Mouse (Mus musculus) neural tube, postnatal 0 days (tissue): ENCODE measurements around the gene Cisd3. TPM values are rescaled to one million over a fixed set of nuclear protein-coding genes. Genes with fewer than 3 reads are reported as not detected.

Source experiments
- microRNA-seq: library from miRNA; unstranded; fragments of <30 nt; microRNA quantifications from one replicate; pipeline ENCODE4, GENCODE M21; 2016
- polyA plus RNA-seq: library from polyadenylated mRNA; unstranded; fragments of >200 nt; fragmentation: Nextera tagmentation; extraction: Ambion mirVana; gene quantifications from 2 replicates; pipeline ENCODE4 v1.2.1, GENCODE M21; 2015

The Cisd3 gene
- 57.5 and 58.6 TPM in 2 replicates for polyA plus RNA-seq

DNA sequence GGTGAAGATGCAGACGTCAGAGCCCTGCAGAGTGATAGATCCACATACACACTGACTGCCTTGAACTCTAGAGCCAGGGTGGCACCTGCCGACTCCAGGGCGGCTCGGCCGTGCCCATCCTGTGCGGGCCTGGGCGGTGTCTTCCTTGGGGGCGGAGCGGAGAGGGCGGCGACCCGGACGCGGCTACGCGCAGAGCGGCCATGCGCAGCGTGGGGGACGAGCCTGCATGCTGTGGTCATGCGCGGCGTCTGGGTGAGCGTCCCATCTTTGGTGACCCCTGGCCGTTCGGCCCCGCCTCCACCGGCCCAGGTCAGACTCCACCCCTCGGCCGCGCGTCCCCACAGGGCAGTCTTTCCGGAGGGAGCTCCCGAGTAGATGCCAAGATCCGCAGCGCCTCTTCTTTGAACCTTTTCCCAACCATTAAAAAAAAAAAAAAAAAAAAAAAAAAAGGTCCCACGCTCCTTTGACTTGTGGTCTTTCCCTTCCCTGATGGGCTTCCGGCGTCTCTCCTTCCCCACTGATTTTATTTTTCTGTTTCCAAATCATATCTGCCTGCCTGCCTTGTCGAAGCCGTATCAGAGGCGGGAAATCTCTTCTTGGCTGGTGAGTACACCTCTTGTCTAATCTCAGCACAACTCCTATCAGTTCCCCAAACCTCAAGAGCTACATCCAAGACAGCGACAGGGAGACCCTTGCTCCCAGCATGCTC, at the start of gene Cisd3:
Cisd3 (plus strand) TSS at position 214 of the 709 bp plus-strand sequence.

DNA sequence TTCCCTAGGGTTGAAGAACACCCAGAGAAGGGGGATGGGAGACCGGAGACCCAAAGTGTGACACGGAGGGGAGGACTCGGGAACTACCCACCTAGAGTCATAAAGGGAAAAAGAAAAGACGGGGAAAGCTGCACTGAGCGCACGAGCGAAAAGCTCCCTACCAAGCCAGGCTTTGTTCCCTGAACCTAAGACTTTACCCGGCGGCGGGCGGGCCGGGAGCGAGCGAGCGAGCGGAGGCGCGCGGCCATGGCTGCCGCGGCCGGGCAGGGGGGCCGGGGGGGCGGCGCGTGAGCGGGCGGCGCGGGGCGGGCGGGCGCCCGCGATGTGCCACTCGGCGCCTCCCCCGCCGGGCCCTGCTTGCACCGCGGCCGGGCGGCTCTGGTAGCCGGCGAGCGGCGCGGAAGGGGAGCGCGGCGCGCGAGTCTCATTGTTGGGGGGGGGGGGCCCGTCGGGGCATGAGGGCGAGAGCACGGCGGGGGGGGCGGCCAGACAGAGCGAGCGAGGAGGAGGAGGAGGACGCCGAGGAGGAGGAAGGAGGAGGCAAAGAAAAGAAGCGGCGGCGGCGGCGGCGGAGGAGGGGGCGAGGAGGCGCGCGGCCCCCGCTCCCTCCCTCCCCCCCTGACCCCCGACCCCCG, 22.6 kb upstream of the Cisd3 start, which contains the start of gene Mllt6:
Mllt6 (plus strand) TSS at position 522 of the 635 bp plus-strand sequence.

GRCm38 (mm10) chr11:97700003-97700745, 14.5 kb downstream of the Cisd3 start, which contains the start of gene Pcgf2:
TSS of gene Pcgf2 (minus strand) at chr11:97700497.

DNA sequence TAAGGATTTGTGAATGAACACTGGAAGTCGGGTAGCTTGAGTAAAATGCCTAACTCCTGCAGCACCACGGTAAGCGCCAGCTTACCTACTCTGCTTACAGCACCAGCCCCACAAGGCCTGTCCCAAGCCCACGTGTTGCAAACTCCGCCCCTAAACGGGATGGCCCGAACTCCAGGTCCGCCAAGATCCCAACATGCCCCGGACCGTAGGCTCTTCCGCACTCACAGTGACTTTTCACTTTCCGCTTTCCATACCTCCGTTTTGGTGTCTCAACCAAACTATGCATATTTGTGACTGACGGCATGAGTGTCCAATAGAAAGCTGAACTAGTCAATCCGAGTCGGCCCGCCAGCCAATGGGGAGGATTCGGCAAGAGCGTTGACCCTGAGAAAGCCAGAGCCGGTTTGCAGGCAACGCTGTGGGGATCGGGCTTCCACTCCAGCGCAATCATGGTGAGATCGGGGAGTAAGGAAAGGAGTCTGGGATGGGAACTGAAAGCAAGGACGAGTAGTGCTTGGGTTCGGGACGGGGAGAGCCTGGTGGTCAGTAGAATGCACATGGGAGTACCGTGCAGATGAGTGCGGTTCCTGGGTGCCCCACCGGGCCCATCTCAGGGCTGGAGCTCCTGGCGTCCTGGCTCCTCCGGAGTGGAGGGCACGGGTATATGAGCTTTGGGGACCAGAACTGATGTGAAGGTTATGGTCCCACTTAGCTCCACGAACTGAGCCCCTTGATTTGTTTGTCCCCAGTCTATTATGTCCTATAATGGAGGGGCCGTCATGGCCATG, 17.6 kb downstream of the Cisd3 start, which contains the start of gene Psmb3:
Psmb3 (plus strand) TSS at position 361 of the 788 bp plus-strand sequence.

Small RNAs within 50 kb of the gene (microRNA-seq; reads per million reads assigned to microRNA genes)
- gene Gm24158 = not detected
- not detected for gene Mir6927

Other genes starting within 250 kb of the Cisd3 start
- gene 4933428G20Rik, start 185.5 kb upstream of the Cisd3 start, polyA plus RNA-seq = 0.78 and 0.79 TPM in 2 replicates
- gene Srcin1, start 109.6 kb upstream of the Cisd3 start, polyA plus RNA-seq = 16.2 and 17.6 TPM in 2 replicates
- 2.5 and 3.6 TPM in 2 replicates for gene Epop, start 56.1 kb upstream of the Cisd3 start, polyA plus RNA-seq
- gene Mllt6, start 22.4 kb upstream of the Cisd3 start, polyA plus RNA-seq = 1.8 and 2.6 TPM in 2 replicates
- gene Pcgf2, start 14.7 kb downstream of the Cisd3 start, polyA plus RNA-seq = 12.8 and 18.4 TPM in 2 replicates
- 528 and 544 TPM in 2 replicates for gene Psmb3, start 17.6 kb downstream of the Cisd3 start, polyA plus RNA-seq
- 5.4 and 5.6 TPM in 2 replicates for gene Pip4k2b, start 58.9 kb downstream of the Cisd3 start, polyA plus RNA-seq
- 12.0 and 12.6 TPM in 2 replicates for gene Cwc25, start 80.7 kb downstream of the Cisd3 start, polyA plus RNA-seq
- gene 1700001P01Rik, start 90.1 kb downstream of the Cisd3 start, polyA plus RNA-seq = 0.26 and 0.53 TPM in 2 replicates
- gene Rpl23, start 96.6 kb downstream of the Cisd3 start, polyA plus RNA-seq = 338 and 378 TPM in 2 replicates
- gene Lasp1, start 113.2 kb downstream of the Cisd3 start, polyA plus RNA-seq = 111 and 130 TPM in 2 replicates
- 44.2 and 46.7 TPM in 2 replicates for gene B230217C12Rik, start 155.0 kb downstream of the Cisd3 start, polyA plus RNA-seq
- 0.25 and 0.45 TPM in 2 replicates for gene Fbxo47, start 198.3 kb downstream of the Cisd3 start, polyA plus RNA-seq